Mouse (Mus musculus): ENCODE data around the gene L3mbtl4. TPM values are rescaled to one million over a fixed set of nuclear protein-coding genes. Genes with fewer than 3 reads are reported as not detected.
A peak's percentile ranks its signal among the peaks of the same experiment; 100 is the strongest.
"Not testable (repeated sequence)": the region's sequence is repeated elsewhere in the genome, so short reads cannot be mapped to it uniquely, and the experiment has no call there.

Gene L3mbtl4
- polyA plus RNA-seq, 1 experiment from 2014 or later: 5.7 TPM

DNA sequence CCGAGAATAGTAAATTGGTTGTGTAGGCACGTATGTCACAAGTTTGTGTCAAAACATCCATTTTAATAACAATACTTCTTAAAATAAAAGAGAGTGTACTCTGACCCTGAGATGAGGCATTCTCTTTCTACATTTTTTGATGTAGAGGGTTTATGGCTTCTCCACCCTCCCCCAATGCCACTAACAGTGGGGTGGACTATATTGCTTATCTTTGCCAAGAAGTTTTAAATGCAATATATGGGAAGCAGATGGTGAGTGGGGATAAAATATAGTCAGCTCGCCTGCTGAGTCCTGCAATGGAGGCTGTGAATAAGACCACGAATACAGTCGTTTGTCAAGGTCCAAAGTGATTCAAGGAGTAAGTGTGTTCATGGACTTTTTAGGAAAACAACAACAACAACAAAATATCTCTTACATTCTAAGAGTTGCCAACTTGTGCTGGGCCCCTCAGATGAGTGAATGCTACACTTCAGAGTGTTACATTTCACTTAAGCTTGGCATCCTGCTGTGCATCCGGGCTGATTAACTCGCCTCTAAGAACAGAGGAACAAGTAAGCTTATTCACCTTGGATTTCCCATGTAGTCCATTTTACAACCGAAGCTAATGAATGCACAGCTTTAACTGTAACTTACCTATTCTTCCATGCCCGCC lies 18.2 kb downstream of the L3mbtl4 start:
- H3K4me3 ChIP-seq: no peak overlapping the region
- no peak for ATAC-seq (replicated peaks)
- no peaks in the 10 kb centered on the region for H3K36me3 ChIP-seq (replicated peaks)
- no peaks in the 10 kb centered on the region for H3K9me3 ChIP-seq
- WGBS: 36% methylated on average over 9 of the region's 9 CpGs
- no peak overlapping the region for H3K27ac ChIP-seq
- no peaks in the 10 kb centered on the region for H3K27me3 ChIP-seq (replicated peaks)
- no peak overlapping the region for H3K4me2 ChIP-seq
- H3K4me1 ChIP-seq: no peaks in the 10 kb centered on the region; the same call in 1 of the 2 replicates
- no peak overlapping the region for H3K9ac ChIP-seq

DNA sequence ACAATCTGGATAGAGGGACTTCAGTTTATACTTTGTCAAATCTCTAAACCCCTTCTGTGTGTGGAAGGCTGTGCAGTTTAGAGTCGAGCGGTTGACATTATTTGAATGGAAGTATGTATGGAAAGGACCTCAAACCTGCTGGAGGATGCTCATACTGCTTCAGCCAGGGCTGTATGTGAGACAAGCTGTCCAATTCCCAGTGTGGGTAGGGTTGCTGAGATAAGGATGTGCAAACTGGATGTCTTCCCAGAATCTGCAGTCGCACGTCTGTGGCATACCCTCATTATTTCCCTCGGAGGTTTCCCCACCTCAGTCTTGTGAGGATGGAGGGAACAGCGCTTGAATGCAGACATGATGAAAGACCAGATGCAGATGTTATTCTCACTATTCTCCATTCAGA lies 34.8 kb downstream of the L3mbtl4 start:
- WGBS: 77% methylated on average over 6 of the region's 6 CpGs
- no peak for ATAC-seq (replicated peaks)

DNA sequence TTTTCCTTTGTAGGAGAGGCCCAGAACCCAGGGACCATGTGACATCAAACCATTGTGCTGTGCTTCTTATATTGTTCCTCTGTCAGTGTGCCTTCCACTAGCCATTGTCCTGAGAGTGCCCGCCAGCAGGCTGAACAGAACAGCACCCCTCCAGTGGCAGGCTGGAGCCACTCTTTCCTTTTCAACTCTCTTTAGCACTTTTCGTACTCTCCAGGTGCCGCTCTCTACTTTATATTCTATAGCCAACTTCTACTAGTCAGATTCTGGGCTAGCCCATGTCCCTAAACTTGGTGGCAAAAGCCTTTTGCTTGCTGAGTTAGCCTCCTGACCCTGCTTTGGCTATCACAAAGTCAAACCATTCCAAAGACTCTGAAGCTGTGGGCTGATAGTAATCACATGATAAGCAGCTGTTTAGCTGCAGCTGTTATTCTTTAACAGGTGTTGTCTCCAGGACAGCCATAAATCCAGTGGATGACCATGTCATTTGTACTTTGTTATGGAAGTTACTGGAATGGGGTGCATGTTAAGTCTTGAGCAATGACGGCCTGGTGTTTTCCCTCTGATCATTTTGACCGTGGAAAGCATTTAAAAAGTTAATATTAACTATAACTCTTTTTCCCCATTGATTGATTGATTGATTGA lies 38.8 kb downstream of the L3mbtl4 start:
- ATAC-seq (replicated peaks): no peak
- Histone ChIP-seq H3K9ac (no peak overlapping the region), H3K4me3 (no peak overlapping the region), H3K27me3 (replicated peaks) (no peaks in the 10 kb centered on the region), H3K4me2 (no peak overlapping the region), H3K4me1 (no peaks in the 10 kb centered on the region), H3K36me3 (replicated peaks) (no peaks in the 10 kb centered on the region), H3K27ac (no peak overlapping the region), H3K9me3 (no peaks in the 10 kb centered on the region)
- WGBS: 74% methylated on average over 5 of the region's 5 CpGs

More for the DNA sequence above, 34.8 kb downstream of the L3mbtl4 start:
- no peak overlapping the region for H3K27ac ChIP-seq
- H3K4me2 ChIP-seq: no peak overlapping the region
- H3K36me3 ChIP-seq (replicated peaks): no peaks in the 10 kb centered on the region
- no peaks in the 10 kb centered on the region for H3K27me3 ChIP-seq (replicated peaks)
- no peaks in the 10 kb centered on the region for H3K9me3 ChIP-seq
- H3K9ac ChIP-seq: no peak overlapping the region
- no peak overlapping the region for H3K4me3 ChIP-seq
- no peaks in the 10 kb centered on the region for H3K4me1 ChIP-seq

DNA sequence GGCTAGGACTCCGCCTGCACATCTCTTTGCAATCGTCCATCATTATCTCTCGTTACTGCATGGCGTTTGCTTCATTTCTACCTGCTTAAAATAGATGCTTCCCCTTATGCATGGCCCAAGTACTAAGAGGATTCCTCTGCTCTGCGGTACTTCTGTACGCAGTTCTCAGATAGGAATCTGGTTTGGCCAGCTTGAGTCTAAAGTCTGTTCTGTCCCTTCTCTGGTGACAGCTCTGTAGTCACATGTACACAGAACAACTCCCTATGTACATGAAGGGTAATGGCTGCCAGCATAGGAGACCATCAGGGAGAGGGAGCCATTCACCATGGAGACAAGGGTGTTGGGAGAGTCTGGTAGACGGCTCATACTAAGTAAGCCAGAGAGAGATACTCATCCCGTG lies 47.3 kb downstream of the L3mbtl4 start:
- no peaks in the 10 kb centered on the region for H3K36me3 ChIP-seq (replicated peaks)
- H3K9ac ChIP-seq: no peak overlapping the region
- H3K27me3 ChIP-seq (replicated peaks): no peaks in the 10 kb centered on the region
- H3K4me3 ChIP-seq: no peak overlapping the region
- no peaks in the 10 kb centered on the region for H3K4me1 ChIP-seq
- H3K9me3 ChIP-seq: no peaks in the 10 kb centered on the region
- no peak overlapping the region for H3K4me2 ChIP-seq
- no peak overlapping the region for H3K27ac ChIP-seq
- WGBS: 92% methylated on average over 8 of the region's 8 CpGs
- ATAC-seq (replicated peaks): 0 out of 2 replicates have a peak, but pooled peaks have one; percentile 6

DNA sequence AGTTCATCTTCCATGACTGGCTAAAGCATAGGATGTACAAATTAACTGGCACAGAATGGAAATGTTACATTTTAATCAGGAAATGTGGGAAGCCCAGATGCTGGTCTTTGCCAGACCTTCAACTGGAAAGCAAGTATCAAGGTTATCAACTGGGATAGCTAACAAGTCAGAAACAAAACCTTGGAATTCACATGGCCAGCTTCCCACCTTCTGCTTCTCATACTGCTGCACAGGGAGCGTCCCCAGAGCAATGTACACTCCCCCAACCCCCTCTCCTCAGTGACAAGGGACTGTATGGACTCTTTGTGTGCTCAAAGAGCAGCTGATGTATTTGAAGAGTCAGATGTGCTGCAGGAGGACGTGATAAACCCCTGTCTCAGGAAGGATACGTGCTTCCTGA lies 49.0 kb downstream of the L3mbtl4 start:
- Histone ChIP-seq H3K9me3 (no peaks in the 10 kb centered on the region), H3K4me2 (no peak overlapping the region), H3K9ac (no peak overlapping the region), H3K4me3 (no peak overlapping the region), H3K27ac (no peak overlapping the region), H3K27me3 (replicated peaks) (no peaks in the 10 kb centered on the region), H3K4me1 (no peaks in the 10 kb centered on the region), H3K36me3 (replicated peaks) (no peaks in the 10 kb centered on the region)
- 62% methylated on average over 3 of the region's 3 CpGs for WGBS
- no peak for ATAC-seq (replicated peaks)

DNA sequence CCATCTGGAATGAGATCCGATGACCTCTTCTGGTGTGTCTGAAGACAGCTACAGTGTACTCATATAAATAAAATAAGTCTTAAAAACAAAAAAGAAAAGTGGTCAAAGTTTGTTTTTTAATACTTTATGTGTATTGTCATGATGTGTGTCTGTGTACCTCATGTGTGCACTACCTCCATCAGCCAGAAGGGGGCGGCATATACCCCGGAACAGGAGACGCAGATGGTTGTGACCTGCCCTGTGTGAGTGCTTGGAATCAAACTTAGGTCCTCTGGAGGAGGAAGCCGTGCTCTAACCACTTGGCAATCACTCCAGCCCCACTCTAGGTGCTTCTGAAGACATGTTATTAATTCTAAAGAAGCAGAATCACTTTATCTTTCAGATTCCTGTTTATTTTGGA lies 58.6 kb downstream of the L3mbtl4 start:
- no peaks in the 10 kb centered on the region for H3K36me3 ChIP-seq (replicated peaks)
- ATAC-seq (replicated peaks): no peak
- H3K27ac ChIP-seq: no peak overlapping the region
- no peak overlapping the region for H3K9ac ChIP-seq
- WGBS: 84% methylated on average over 5 of the region's 5 CpGs
- H3K4me1 ChIP-seq: no peaks in the 10 kb centered on the region
- H3K9me3 ChIP-seq: no peaks in the 10 kb centered on the region
- no peaks in the 10 kb centered on the region for H3K27me3 ChIP-seq (replicated peaks)
- H3K4me2 ChIP-seq: no peak overlapping the region
- no peak overlapping the region for H3K4me3 ChIP-seq

DNA sequence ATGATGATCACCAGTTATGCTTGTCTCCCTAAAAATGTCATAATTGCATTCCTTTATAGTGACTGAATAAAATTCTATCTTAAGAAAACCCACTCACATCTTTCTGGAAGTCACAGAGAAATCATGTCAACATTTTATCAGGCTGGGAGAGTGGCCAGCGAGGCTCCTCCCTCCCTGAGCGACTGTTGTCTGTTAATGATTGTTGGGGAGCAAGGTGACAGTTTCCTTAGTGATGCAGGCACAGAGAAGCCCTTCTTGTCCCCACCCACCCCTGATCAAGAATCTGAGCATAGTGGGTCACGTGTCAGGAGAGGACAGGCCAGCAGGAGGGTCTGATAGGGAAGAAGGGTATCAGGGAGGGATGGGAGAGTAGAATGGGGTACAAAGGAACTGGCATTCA lies 59.8 kb downstream of the L3mbtl4 start:
- no peaks in the 10 kb centered on the region for H3K4me1 ChIP-seq
- H3K4me3 ChIP-seq: no peak overlapping the region
- no peak overlapping the region for H3K9ac ChIP-seq
- no peaks in the 10 kb centered on the region for H3K9me3 ChIP-seq
- 54% methylated on average over 3 of the region's 3 CpGs for WGBS
- no peaks in the 10 kb centered on the region for H3K27me3 ChIP-seq (replicated peaks)
- no peak overlapping the region for H3K27ac ChIP-seq
- no peak for ATAC-seq (replicated peaks)
- H3K36me3 ChIP-seq (replicated peaks): no peaks in the 10 kb centered on the region
- no peak overlapping the region for H3K4me2 ChIP-seq

DNA sequence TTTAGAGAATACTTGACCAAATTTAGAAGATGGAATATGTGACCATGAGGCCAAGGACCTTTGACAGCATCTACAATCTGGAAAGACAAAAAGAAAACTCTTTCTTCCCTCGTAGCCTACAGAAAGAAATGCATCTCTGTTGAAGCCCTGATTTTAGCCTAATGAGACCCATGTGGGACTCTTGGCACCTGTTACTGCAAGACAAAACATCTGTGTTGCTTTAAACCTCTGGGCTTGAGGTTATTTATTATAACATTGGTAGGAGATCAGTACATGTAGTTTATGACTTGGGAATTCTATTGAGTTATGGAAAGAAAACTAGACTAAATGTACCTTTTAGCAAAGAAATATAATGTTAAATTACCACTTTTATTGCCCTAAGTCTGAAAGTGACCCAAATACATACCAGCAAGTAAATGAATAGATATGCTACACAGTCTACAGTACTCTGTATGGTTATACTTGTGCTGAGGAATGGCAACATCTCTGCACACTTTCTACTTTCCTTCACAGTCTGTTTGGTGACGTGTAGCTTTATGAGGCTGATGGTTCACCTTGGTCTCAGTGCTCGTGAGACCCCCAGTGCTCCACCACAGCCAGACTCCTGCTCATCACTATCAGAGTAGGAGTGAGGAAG lies 65.4 kb downstream of the L3mbtl4 start:
- Histone ChIP-seq H3K9me3 (no peaks in the 10 kb centered on the region), H3K36me3 (replicated peaks) (no peaks in the 10 kb centered on the region), H3K4me3 (no peak overlapping the region), H3K27me3 (replicated peaks) (no peaks in the 10 kb centered on the region), H3K4me2 (no peak overlapping the region), H3K27ac (no peak overlapping the region), H3K9ac (no peak overlapping the region), H3K4me1 (no peaks in the 10 kb centered on the region)
- 90% methylated on average over 3 of the region's 3 CpGs for WGBS
- ATAC-seq (replicated peaks): no peak

DNA sequence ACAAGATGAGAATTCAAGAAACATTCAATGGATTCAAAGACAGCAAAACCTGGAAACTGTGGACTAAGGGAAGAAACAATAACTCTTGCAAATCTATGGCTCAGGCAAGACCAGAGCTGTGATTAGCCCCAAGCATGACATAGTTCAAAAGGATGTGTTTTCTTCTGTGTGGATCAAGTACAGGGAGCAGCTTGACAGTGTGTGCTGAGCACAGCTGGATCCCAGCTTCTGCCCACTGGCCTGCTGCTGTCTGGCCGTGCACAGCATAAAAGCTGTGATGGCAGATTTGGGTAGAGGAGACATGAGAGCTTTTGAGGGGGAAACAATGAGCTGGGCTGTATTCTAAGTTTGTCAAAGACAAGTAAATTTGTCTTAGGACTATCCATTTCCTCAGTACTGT lies 84.1 kb downstream of the L3mbtl4 start:
- 14% methylated on average over 1 of the region's 1 CpGs for WGBS
- no peaks in the 10 kb centered on the region for H3K27me3 ChIP-seq (replicated peaks)
- ATAC-seq (replicated peaks): peak; percentile 60; the same call in 1 of the 2 replicates
- no peaks in the 10 kb centered on the region for H3K9me3 ChIP-seq
- H3K27ac ChIP-seq: no peak overlapping the region
- peaks cover 2% of the 10 kb centered on the region; the same call in 1 of the 2 replicates for H3K4me1 ChIP-seq
- no peaks in the 10 kb centered on the region for H3K36me3 ChIP-seq (replicated peaks)
- H3K9ac ChIP-seq: no peak overlapping the region
- no peak overlapping the region for H3K4me3 ChIP-seq
- H3K4me2 ChIP-seq: no peak overlapping the region

DNA sequence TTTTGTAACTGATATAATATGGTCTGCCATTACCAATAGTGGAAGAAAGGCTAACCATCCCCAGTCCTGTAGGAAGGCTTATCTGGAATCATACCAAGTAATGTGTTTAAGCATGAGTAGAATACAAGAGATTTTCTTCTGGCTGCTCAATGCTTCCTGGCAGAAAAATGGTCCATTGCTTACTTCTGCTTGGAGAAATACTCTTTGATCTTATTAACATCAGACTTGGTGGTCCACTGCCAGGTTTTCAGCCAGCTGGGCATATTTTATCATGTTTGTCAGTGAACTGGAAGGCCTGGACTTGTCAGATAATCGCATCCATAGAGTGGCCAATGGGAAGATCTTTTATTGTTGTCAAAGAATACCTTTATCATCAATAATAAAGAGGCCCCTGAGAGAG lies 97.5 kb downstream of the L3mbtl4 start:
- ATAC-seq (replicated peaks): no peak
- Histone ChIP-seq H3K36me3 (replicated peaks) (no peaks in the 10 kb centered on the region), H3K27me3 (replicated peaks) (no peaks in the 10 kb centered on the region), H3K27ac (no peak overlapping the region), H3K4me1 (no peaks in the 10 kb centered on the region), H3K4me2 (no peak overlapping the region), H3K4me3 (no peak overlapping the region), H3K9me3 (no peaks in the 10 kb centered on the region), H3K9ac (no peak overlapping the region)
- WGBS: 79% methylated on average over 1 of the region's 1 CpGs

DNA sequence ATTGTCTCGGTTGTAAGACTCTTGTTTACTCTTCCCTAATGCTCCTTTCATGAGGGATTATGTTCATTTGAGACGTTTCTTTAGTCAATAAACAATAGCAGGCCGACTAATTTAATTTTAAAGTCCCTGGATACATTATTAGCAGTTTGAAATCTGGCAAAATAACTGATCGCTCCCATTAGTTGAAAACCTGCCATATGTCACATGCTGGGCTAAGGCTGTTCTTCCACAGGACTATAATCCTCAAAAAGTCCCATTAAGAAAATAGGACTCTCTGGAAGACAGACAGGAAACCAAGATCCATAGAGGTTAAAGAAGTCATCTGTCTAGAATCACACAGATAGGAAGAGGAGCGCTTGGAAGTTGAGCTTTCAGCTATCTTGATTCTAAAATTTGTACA lies 114.9 kb downstream of the L3mbtl4 start:
- H3K9me3 ChIP-seq: no peaks in the 10 kb centered on the region
- no peaks in the 10 kb centered on the region for H3K4me1 ChIP-seq
- H3K36me3 ChIP-seq (replicated peaks): no peaks in the 10 kb centered on the region
- no peak overlapping the region for H3K4me2 ChIP-seq
- no peak for ATAC-seq (replicated peaks)
- 42% methylated on average over 5 of the region's 5 CpGs for WGBS
- H3K4me3 ChIP-seq: no peak overlapping the region
- no peaks in the 10 kb centered on the region for H3K27me3 ChIP-seq (replicated peaks)
- H3K9ac ChIP-seq: no peak overlapping the region
- H3K27ac ChIP-seq: no peak overlapping the region

DNA sequence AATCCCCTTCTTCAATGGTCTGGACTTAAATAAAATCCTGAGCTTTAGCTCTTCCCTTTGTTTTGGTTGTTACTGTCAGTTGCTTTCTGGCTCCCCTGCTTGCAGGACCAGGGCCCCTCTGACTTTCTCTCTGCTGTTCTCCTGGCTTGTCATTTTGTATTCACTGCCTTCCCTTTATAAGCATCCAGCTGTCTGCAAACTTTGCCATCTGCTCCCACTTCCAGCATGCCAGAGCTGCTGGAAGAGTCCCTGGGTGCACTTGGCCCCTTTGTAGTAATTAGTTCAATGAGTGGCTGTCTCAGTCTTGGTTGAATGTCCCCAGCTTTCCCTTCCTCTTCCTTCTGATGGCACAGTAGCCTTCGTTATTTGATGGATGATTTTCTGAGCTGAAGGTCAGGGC lies 132.4 kb downstream of the L3mbtl4 start:
- no peak for ATAC-seq (replicated peaks)

DNA sequence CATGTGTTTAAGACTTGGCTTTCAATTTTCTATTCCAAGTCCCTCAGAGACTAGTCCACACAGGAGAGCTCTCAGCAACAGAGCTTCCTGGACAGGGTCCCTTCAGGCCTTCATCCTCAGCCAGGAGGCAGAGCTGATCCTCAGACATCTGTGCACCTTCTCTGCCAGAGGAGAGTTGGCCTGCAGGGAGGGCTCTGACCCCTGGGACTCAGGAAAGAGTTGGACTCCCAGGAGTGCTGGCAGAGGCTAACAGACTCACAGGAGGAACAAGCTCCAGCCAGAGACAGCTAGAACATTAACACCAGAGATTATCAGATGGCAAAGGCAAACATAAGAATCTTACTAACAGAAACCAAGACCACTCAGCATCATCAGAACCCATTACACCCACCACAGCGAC lies 133.5 kb downstream of the L3mbtl4 start:
- not testable (repeated sequence) for H3K9me3 ChIP-seq; ATAC-seq (replicated peaks); H3K4me3 ChIP-seq; H3K9ac ChIP-seq; H3K4me2 ChIP-seq; H3K36me3 ChIP-seq (replicated peaks); H3K4me1 ChIP-seq; H3K27ac ChIP-seq; H3K27me3 ChIP-seq (replicated peaks)
- WGBS: 77% methylated on average over 1 of the region's 1 CpGs

More for the DNA sequence above, 132.4 kb downstream of the L3mbtl4 start:
- Histone ChIP-seq H3K27me3 (replicated peaks) (no peaks in the 10 kb centered on the region), H3K9ac (no peak overlapping the region), H3K4me1 (no peaks in the 10 kb centered on the region), H3K36me3 (replicated peaks) (no peaks in the 10 kb centered on the region), H3K4me2 (no peak overlapping the region), H3K27ac (no peak overlapping the region), H3K9me3 (no peaks in the 10 kb centered on the region), H3K4me3 (no peak overlapping the region)
- 46% methylated on average over 1 of the region's 1 CpGs for WGBS
